Mouse (Mus musculus) ovary, postnatal 14 days (tissue): ENCODE measurements around the gene Gpr4.

Source experiments
- DNase-seq: peaks from one replicate; pipeline ENCODE4 v3.0.0; 2022; ENCODE audit warnings: low spot score

Gpr4 gene

GRCm38 (mm10) chr7:19229404-19229803, 17.1 kb downstream of the Gpr4 start:
- no peak for DNase-seq

- DNase-seq, result no peak
Measured at GRCm38 (mm10) chr7:19230041-19230580, 17.8 kb downstream of the Gpr4 start.

GRCm38 (mm10) chr7:19230899-19231298, 18.6 kb downstream of the Gpr4 start:
- DNase-seq, result no peak

- DNase-seq, result no peak
Measured at GRCm38 (mm10) chr7:19231849-19232248, 19.5 kb downstream of the Gpr4 start.

GRCm38 (mm10) chr7:19234652-19235051, 22.3 kb downstream of the Gpr4 start:
- DNase-seq, result no peak

- no peak for DNase-seq
Measured at GRCm38 (mm10) chr7:19235092-19235671, 22.8 kb downstream of the Gpr4 start.

- DNase-seq, result no peak
Measured at GRCm38 (mm10) chr7:19236411-19236810, 24.1 kb downstream of the Gpr4 start.

- DNase-seq, result no peak
Measured at GRCm38 (mm10) chr7:19238344-19238743, 26.0 kb downstream of the Gpr4 start.

- peak; percentile 89 for DNase-seq
Measured at GRCm38 (mm10) chr7:19239423-19239822, 27.1 kb downstream of the Gpr4 start.

GRCm38 (mm10) chr7:19239986-19240385, 27.6 kb downstream of the Gpr4 start:
- no peak for DNase-seq

GRCm38 (mm10) chr7:19240905-19241463, 28.6 kb downstream of the Gpr4 start:
- no peak for DNase-seq

GRCm38 (mm10) chr7:19242005-19242404, 29.7 kb downstream of the Gpr4 start:
- DNase-seq, result no peak

- no peak for DNase-seq
Measured at GRCm38 (mm10) chr7:19243858-19244257, 31.5 kb downstream of the Gpr4 start.

- no peak for DNase-seq
Measured at GRCm38 (mm10) chr7:19245083-19245482, 32.7 kb downstream of the Gpr4 start.

- no peak for DNase-seq
Measured at GRCm38 (mm10) chr7:19246855-19247254, 34.5 kb downstream of the Gpr4 start.

GRCm38 (mm10) chr7:19247511-19247910, 35.2 kb downstream of the Gpr4 start:
- DNase-seq, result no peak

GRCm38 (mm10) chr7:19252078-19252477, 39.7 kb downstream of the Gpr4 start:
- DNase-seq, result no peak

GRCm38 (mm10) chr7:19253437-19253836, 41.1 kb downstream of the Gpr4 start:
- no peak for DNase-seq

- no peak for DNase-seq
Measured at GRCm38 (mm10) chr7:19255395-19255794, 43.1 kb downstream of the Gpr4 start.

GRCm38 (mm10) chr7:19256567-19256966, 44.2 kb downstream of the Gpr4 start:
- DNase-seq, result no peak

GRCm38 (mm10) chr7:19257390-19258022, 45.2 kb downstream of the Gpr4 start:
- DNase-seq, result no peak

GRCm38 (mm10) chr7:19258336-19258735, 46.0 kb downstream of the Gpr4 start:
- DNase-seq, result no peak

- DNase-seq, result no peak
Measured at GRCm38 (mm10) chr7:19265147-19265546, 52.8 kb downstream of the Gpr4 start.
